Mouse (Mus musculus): ENCODE measurements around the gene Hoxb7. TPM values are rescaled to one million over a fixed set of nuclear protein-coding genes. Genes with fewer than 3 reads are reported as not detected.

Gene Hoxb7
- polyA plus RNA-seq, 1 experiment from 2014 or later: 101 TPM

GRCm38 (mm10) chr11:96318368-96319070 lies 32.1 kb downstream of the Hoxb7 start:
- no peaks in the 10 kb centered on the region for H3K27me3 ChIP-seq (replicated peaks)
- H3K4me1 ChIP-seq: peaks cover 58% of the 10 kb centered on the region
- H3K27ac ChIP-seq: peak overlapping the region; percentile 100
- no peaks in the 10 kb centered on the region for H3K9me3 ChIP-seq
- H3K4me3 ChIP-seq: peak overlapping the region; percentile 99
- under 1% methylated on average over 38 of the region's 45 CpGs for WGBS
- peak; percentile 74 for ATAC-seq (ENCODE audit: low FRiP score, low read depth)
- H3K4me2 ChIP-seq (replicated peaks): peak overlapping the region; percentile 100
- peak overlapping the region; percentile 100 for H3K9ac ChIP-seq
- peaks cover 5% of the 10 kb centered on the region; the same call in 1 of the 2 replicates for H3K36me3 ChIP-seq

- no peaks in the 10 kb centered on the region for H3K27me3 ChIP-seq (replicated peaks)
Observed at GRCm38 (mm10) chr11:96319071-96319902, 32.9 kb downstream of the Hoxb7 start.

GRCm38 (mm10) chr11:96319910-96320309 lies 33.5 kb downstream of the Hoxb7 start:
- peaks cover 6% of the 10 kb centered on the region; the same call in 1 of the 2 replicates for H3K36me3 ChIP-seq
- peaks cover 56% of the 10 kb centered on the region for H3K4me1 ChIP-seq
- no peaks in the 10 kb centered on the region for H3K9me3 ChIP-seq
- WGBS: under 1% methylated on average over 29 of the region's 29 CpGs
- H3K27me3 ChIP-seq (replicated peaks): no peaks in the 10 kb centered on the region
- no peak for ATAC-seq (ENCODE audit: low FRiP score, low read depth)
- H3K27ac ChIP-seq: peak overlapping the region; percentile 100
- peak overlapping the region; percentile 99 for H3K4me3 ChIP-seq
- H3K9ac ChIP-seq: peak overlapping the region; percentile 100
- peak overlapping the region; percentile 100 for H3K4me2 ChIP-seq (replicated peaks)

More at GRCm38 (mm10) chr11:96319071-96319902, 32.9 kb downstream of the Hoxb7 start:
- H3K27ac ChIP-seq: peak overlapping the region; percentile 100
- H3K9me3 ChIP-seq: no peaks in the 10 kb centered on the region
- peak; percentile 83 for ATAC-seq (ENCODE audit: low FRiP score, low read depth)
- H3K4me1 ChIP-seq: peaks cover 55% of the 10 kb centered on the region
- peak overlapping the region; percentile 100 for H3K4me2 ChIP-seq (replicated peaks)
- under 1% methylated on average over 34 of the region's 34 CpGs for WGBS
- peak overlapping the region; percentile 99 for H3K4me3 ChIP-seq
- H3K36me3 ChIP-seq: peaks cover 5% of the 10 kb centered on the region; the same call in 1 of the 2 replicates
- peak overlapping the region; percentile 100 for H3K9ac ChIP-seq

- Histone ChIP-seq H3K27ac (peak overlapping the region; percentile 100), H3K9ac (peak overlapping the region; percentile 100), H3K4me1 (peaks cover 56% of the 10 kb centered on the region), H3K9me3 (no peaks in the 10 kb centered on the region), H3K4me2 (replicated peaks) (peak overlapping the region; percentile 100), H3K27me3 (replicated peaks) (no peaks in the 10 kb centered on the region), H3K36me3 (peaks cover 12% of the 10 kb centered on the region; the same call in 1 of the 2 replicates), H3K4me3 (peak overlapping the region; percentile 99)
- WGBS: under 1% methylated on average over 17 of the region's 17 CpGs
- ATAC-seq (ENCODE audit: low FRiP score, low read depth): no peak
Observed at GRCm38 (mm10) chr11:96320688-96321087, 34.3 kb downstream of the Hoxb7 start.

- peak overlapping the region; percentile 100 for H3K9ac ChIP-seq
- no peaks in the 10 kb centered on the region for H3K27me3 ChIP-seq (replicated peaks)
- H3K36me3 ChIP-seq: peaks cover 16% of the 10 kb centered on the region; the same call in 1 of the 2 replicates
- 4% methylated on average over 5 of the region's 5 CpGs for WGBS
- ATAC-seq (ENCODE audit: low FRiP score, low read depth): no peak
- H3K27ac ChIP-seq: peak overlapping the region; percentile 100
- peaks cover 56% of the 10 kb centered on the region for H3K4me1 ChIP-seq
- no peaks in the 10 kb centered on the region for H3K9me3 ChIP-seq
- H3K4me3 ChIP-seq: peak overlapping the region; percentile 65
- H3K4me2 ChIP-seq (replicated peaks): peak overlapping the region; percentile 100
Observed at GRCm38 (mm10) chr11:96321846-96322245, 35.4 kb downstream of the Hoxb7 start.

GRCm38 (mm10) chr11:96322738-96323137 lies 36.3 kb downstream of the Hoxb7 start:
- Histone ChIP-seq H3K36me3 (peaks cover 16% of the 10 kb centered on the region; the same call in 1 of the 2 replicates), H3K27me3 (replicated peaks) (no peaks in the 10 kb centered on the region), H3K9ac (peak overlapping the region; percentile 100), H3K4me2 (replicated peaks) (peak overlapping the region; percentile 100), H3K27ac (peak overlapping the region; percentile 100), H3K4me1 (peaks cover 62% of the 10 kb centered on the region), H3K4me3 (peak overlapping the region; percentile 65), H3K9me3 (no peaks in the 10 kb centered on the region)
- no peak for ATAC-seq (ENCODE audit: low FRiP score, low read depth)
- WGBS: 4% methylated on average over 6 of the region's 6 CpGs

- 6% methylated on average over 10 of the region's 10 CpGs for WGBS
- Histone ChIP-seq H3K9me3 (no peaks in the 10 kb centered on the region), H3K4me1 (peaks cover 60% of the 10 kb centered on the region), H3K27ac (peak within 1 kb of the TSS; percentile 100), H3K27me3 (replicated peaks) (no peaks in the 10 kb centered on the region), H3K9ac (peak within 1 kb of the TSS; percentile 100), H3K36me3 (peaks cover 16% of the 10 kb centered on the region; the same call in 1 of the 2 replicates), H3K4me2 (replicated peaks) (peak within 1 kb of the TSS; percentile 100), H3K4me3 (peak within 1 kb of the TSS; percentile 65)
- no peak for ATAC-seq (ENCODE audit: low FRiP score, low read depth)
Observed at GRCm38 (mm10) chr11:96323154-96323553, 36.7 kb downstream of the Hoxb7 start, which contains the start of gene Hoxb3. TSS of gene Hoxb3 (plus strand) at chr11:96323326.

- Histone ChIP-seq H3K9me3 (no peaks in the 10 kb centered on the region), H3K4me3 (peak overlapping the region; percentile 65), H3K4me2 (replicated peaks) (peak overlapping the region; percentile 100), H3K4me1 (peaks cover 68% of the 10 kb centered on the region), H3K36me3 (peaks cover 16% of the 10 kb centered on the region; the same call in 1 of the 2 replicates), H3K9ac (peak overlapping the region; percentile 100), H3K27ac (peak overlapping the region; percentile 100), H3K27me3 (replicated peaks) (no peaks in the 10 kb centered on the region)
- WGBS: 3% methylated on average over 5 of the region's 5 CpGs
- ATAC-seq (ENCODE audit: low FRiP score, low read depth): no peak
Observed at GRCm38 (mm10) chr11:96324125-96324524, 37.7 kb downstream of the Hoxb7 start.

GRCm38 (mm10) chr11:96324965-96325364 lies 38.5 kb downstream of the Hoxb7 start:
- H3K4me3 ChIP-seq: peak overlapping the region; percentile 65
- no peaks in the 10 kb centered on the region for H3K9me3 ChIP-seq
- peaks cover 16% of the 10 kb centered on the region; the same call in 1 of the 2 replicates for H3K36me3 ChIP-seq
- H3K9ac ChIP-seq: peak overlapping the region; percentile 100
- WGBS: 2% methylated on average over 8 of the region's 8 CpGs
- H3K27me3 ChIP-seq (replicated peaks): no peaks in the 10 kb centered on the region
- H3K4me2 ChIP-seq (replicated peaks): peak overlapping the region; percentile 100
- ATAC-seq (ENCODE audit: low FRiP score, low read depth): no peak
- peaks cover 75% of the 10 kb centered on the region for H3K4me1 ChIP-seq
- H3K27ac ChIP-seq: peak overlapping the region; percentile 100

- peaks cover 80% of the 10 kb centered on the region for H3K4me1 ChIP-seq
- peak overlapping the region; percentile 100 for H3K4me2 ChIP-seq (replicated peaks)
- peaks cover 17% of the 10 kb centered on the region for H3K36me3 ChIP-seq
- H3K9me3 ChIP-seq: no peaks in the 10 kb centered on the region
- ATAC-seq (ENCODE audit: low FRiP score, low read depth): no peak
- H3K4me3 ChIP-seq: peak overlapping the region; percentile 65
- 2% methylated on average over 22 of the region's 22 CpGs for WGBS
- H3K27ac ChIP-seq: peak overlapping the region; percentile 100
- H3K9ac ChIP-seq: peak overlapping the region; percentile 100
- no peaks in the 10 kb centered on the region for H3K27me3 ChIP-seq (replicated peaks)
Observed at GRCm38 (mm10) chr11:96325747-96326212, 39.4 kb downstream of the Hoxb7 start.

GRCm38 (mm10) chr11:96326705-96327104 lies 40.3 kb downstream of the Hoxb7 start:
- Histone ChIP-seq H3K9me3 (no peaks in the 10 kb centered on the region), H3K4me3 (peak overlapping the region; percentile 65), H3K4me1 (peaks cover 82% of the 10 kb centered on the region), H3K9ac (peak overlapping the region; percentile 100), H3K36me3 (peaks cover 17% of the 10 kb centered on the region), H3K4me2 (replicated peaks) (peak overlapping the region; percentile 100), H3K27ac (peak overlapping the region; percentile 100), H3K27me3 (replicated peaks) (no peaks in the 10 kb centered on the region)
- ATAC-seq (ENCODE audit: low FRiP score, low read depth): no peak
- 1% methylated on average over 12 of the region's 12 CpGs for WGBS
